Mouse (Mus musculus) cerebellum, adult 2 months (tissue): Measurements from ENCODE around the gene Dao. TPM values are rescaled to one million over a fixed set of nuclear protein-coding genes. Genes with fewer than 3 reads are reported as not detected.

Source experiments
- DNase-seq, 2 experiments: peaks; one replicate each; pipeline ENCODE4 v3.0.0; 2021
- H3K27ac ChIP-seq: fragments of 200-500 bp; 2 replicates; pipeline ENCODE4 v1.5.1; 2012; ENCODE audit warnings: low read length, control low read depth, inconsistent platforms; ENCODE audit not compliant: insufficient read depth
- H3K27me3 ChIP-seq: fragments of 200-500 bp; 2 replicates; pipeline ENCODE4 v1.6.1; 2012; ENCODE audit warnings: inconsistent platforms, mild to moderate bottlenecking, low read length, moderate library complexity; ENCODE audit not compliant: control insufficient read depth, insufficient read depth
- H3K4me1 ChIP-seq: fragments of 200-500 bp; 2 replicates; pipeline ENCODE4 v1.6.1; 2011; ENCODE audit warnings: low read length; ENCODE audit not compliant: control insufficient read depth, insufficient read depth
- H3K4me3 ChIP-seq: fragments of 200-500 bp; replicated peaks from 2 replicates; pipeline ENCODE3; 2011; ENCODE audit warnings: mild to moderate bottlenecking, low read depth, low read length, control low read depth; ENCODE audit not compliant: insufficient read depth
- CTCF ChIP-seq: fragments of 200-500 bp; IDR thresholded peaks from 2 replicates; pipeline ENCODE4 v1.5.1; 2011; ENCODE audit warnings: low read depth, mild to moderate bottlenecking, control low read depth, low read length, moderate library complexity, borderline replicate concordance; ENCODE audit not compliant: insufficient read depth
- POLR2A ChIP-seq: fragments of 200-500 bp; IDR thresholded peaks from 2 replicates; pipeline ENCODE4 v1.6.1; 2011; ENCODE audit warnings: low read length, control low read depth, borderline replicate concordance; ENCODE audit not compliant: insufficient read depth
- WGBS: fragments of 180-500 bp; shearing (Covaris S2); methylation state at CpG from one replicate; pipeline ENCODE4 v1.1.7; 2018; 5-methylcytosine and 5-hydroxymethylcytosine counted together
- polyA plus RNA-seq: library from polyadenylated mRNA; depleted of rRNA; stranded (reverse); fragments of >200 nt; gene quantifications from 2 replicates; pipeline ENCODE4 v1.2.3, GENCODE M21; 2012

The Dao gene
- polyA plus RNA-seq, 1 experiment = 51.3 TPM

- no peak for DNase-seq
- TF ChIP-seq CTCF (no peak), POLR2A (no peak)
- H3K27ac ChIP-seq = no peak overlapping the region
- H3K4me1 ChIP-seq = no peaks in the 10 kb centered on the region
- no peak overlapping the region for H3K4me3 ChIP-seq
- 66% methylated on average over 7 of the region's 7 CpGs for WGBS
- H3K27me3 ChIP-seq = no peaks in the 10 kb centered on the region
These were observed 11.6 kb downstream of the Dao start for GRCm38 (mm10) chr5:114015121-114015520.

DNA sequence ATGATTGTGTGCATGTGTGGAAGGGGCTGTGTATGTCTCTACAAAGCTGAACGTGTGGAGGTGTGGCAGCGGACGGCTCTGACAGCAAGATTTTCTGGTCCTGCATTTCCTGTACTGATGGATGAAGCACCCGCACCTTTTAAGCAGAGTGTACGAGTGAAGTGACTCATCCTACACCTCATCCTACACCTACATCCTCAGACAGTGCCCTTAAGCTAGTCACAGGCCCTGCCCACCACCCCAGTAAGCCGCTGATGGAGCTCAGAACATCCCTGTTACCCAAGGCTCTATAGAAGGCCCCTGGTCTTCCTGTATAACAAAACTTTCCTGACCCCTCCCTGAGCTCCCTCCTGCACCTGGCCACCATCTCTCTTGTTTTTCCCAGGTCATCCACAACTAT, 20.9 kb downstream of the Dao start:
- Histone ChIP-seq H3K27me3 (no peaks in the 10 kb centered on the region), H3K27ac (no peak overlapping the region), H3K4me3 (no peak overlapping the region), H3K4me1 (peaks cover 14% of the 10 kb centered on the region)
- 63% methylated on average over 6 of the region's 6 CpGs for WGBS
- no peak for DNase-seq
- TF ChIP-seq CTCF (no peak), POLR2A (no peak)

- WGBS = 13% methylated on average over 10 of the region's 10 CpGs
- TF ChIP-seq POLR2A (no peak), CTCF (no peak)
- no peak for DNase-seq
- Histone ChIP-seq H3K27ac (no peak overlapping the region), H3K4me3 (no peak overlapping the region), H3K4me1 (peaks cover 15% of the 10 kb centered on the region), H3K27me3 (no peaks in the 10 kb centered on the region)
These were observed 21.4 kb downstream of the Dao start for GRCm38 (mm10) chr5:114024885-114025284.

- no peak overlapping the region for H3K27ac ChIP-seq
- H3K27me3 ChIP-seq = no peaks in the 10 kb centered on the region
- TF ChIP-seq POLR2A (no peak), CTCF (no peak)
- peaks cover 19% of the 10 kb centered on the region for H3K4me1 ChIP-seq
- no peak overlapping the region for H3K4me3 ChIP-seq
- DNase-seq = peak; percentile 28 to 36
- 77% methylated on average over 12 of the region's 12 CpGs for WGBS
These were observed 23.9 kb downstream of the Dao start for GRCm38 (mm10) chr5:114027217-114027944.

- TF ChIP-seq CTCF = no peak
- no peak for TF ChIP-seq POLR2A
- Histone ChIP-seq H3K27ac (peak overlapping the region; percentile 8; the same call in 1 of the 2 replicates), H3K4me3 (no peak overlapping the region), H3K4me1 (peaks cover 19% of the 10 kb centered on the region), H3K27me3 (no peaks in the 10 kb centered on the region)
- 18% methylated on average over 12 of the region's 12 CpGs for WGBS
- peak; percentile 81 to 82 for DNase-seq
These were observed 24.6 kb downstream of the Dao start for GRCm38 (mm10) chr5:114028111-114028510.

- DNase-seq = no peak
- 92% methylated on average over 12 of the region's 12 CpGs for WGBS
These were observed 27.1 kb downstream of the Dao start for GRCm38 (mm10) chr5:114030652-114031051.

DNA sequence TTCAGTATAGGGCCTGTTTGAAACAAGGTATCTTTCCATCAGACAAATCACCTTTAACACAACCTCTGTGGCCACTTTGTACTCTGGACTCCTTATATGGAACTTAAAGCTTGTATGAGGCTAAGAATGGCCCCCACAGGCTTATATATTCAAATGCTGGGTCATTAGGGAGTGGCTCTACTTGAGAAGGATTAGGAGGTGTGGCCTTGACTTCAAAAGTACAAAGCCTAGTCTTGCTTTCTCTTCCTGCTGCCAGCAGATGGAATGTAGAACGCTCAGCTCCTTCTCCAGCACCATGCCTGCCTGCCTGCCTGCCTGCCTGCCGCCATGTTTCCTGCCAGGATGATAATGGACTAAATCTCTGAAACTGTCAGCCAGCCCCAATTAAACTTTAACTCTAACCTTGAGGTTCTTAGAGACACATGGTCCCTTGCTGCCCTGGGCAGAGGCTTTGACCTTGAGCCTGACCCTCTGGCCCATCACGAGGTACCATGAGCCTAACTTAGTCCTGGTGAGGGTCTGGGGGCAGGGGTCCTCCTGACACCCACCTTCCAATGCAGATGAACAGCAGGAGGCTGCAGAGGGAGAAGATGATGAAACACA, 28.8 kb downstream of the Dao start:
- Histone ChIP-seq H3K27me3 (no peaks in the 10 kb centered on the region), H3K4me3 (no peak overlapping the region), H3K27ac (no peak overlapping the region), H3K4me1 (peaks cover 35% of the 10 kb centered on the region)
- TF ChIP-seq POLR2A = no peak
- no peak for TF ChIP-seq CTCF
- DNase-seq = no peak
- 87% methylated on average over 3 of the region's 3 CpGs for WGBS

More at GRCm38 (mm10) chr5:114030652-114031051, 27.1 kb downstream of the Dao start:
- peaks cover 35% of the 10 kb centered on the region for H3K4me1 ChIP-seq
- no peak overlapping the region for H3K27ac ChIP-seq
- H3K4me3 ChIP-seq = no peak overlapping the region
- H3K27me3 ChIP-seq = no peaks in the 10 kb centered on the region
- TF ChIP-seq CTCF (0 out of 2 replicates have a peak, but pooled peaks have one; percentile 14), POLR2A (no peak)

- Histone ChIP-seq H3K4me1 (peaks cover 21% of the 10 kb centered on the region), H3K27ac (peak overlapping the region; percentile 58), H3K4me3 (no peak overlapping the region), H3K27me3 (no peaks in the 10 kb centered on the region)
- TF ChIP-seq POLR2A (no peak), CTCF (no peak)
- no peak for DNase-seq
- WGBS = 61% methylated on average over 7 of the region's 7 CpGs
These were observed 30.9 kb downstream of the Dao start for GRCm38 (mm10) chr5:114034393-114034792.
